Mouse (Mus musculus) olfactory bulb, adult 2 months (tissue): ENCODE results near the gene Cys1. TPM values are rescaled to one million over a fixed set of nuclear protein-coding genes. Genes with fewer than 3 reads are reported as not detected.
"Not testable (repeated sequence)": the region's sequence is repeated elsewhere in the genome, so short reads cannot be mapped to it uniquely, and the experiment has no call there.

Experiments
- H3K27ac ChIP-seq: fragments of 200-500 bp; 2 replicates; pipeline ENCODE4 v1.5.1; 2012; ENCODE audit warnings: low read depth, low read length; ENCODE audit not compliant: insufficient read depth
- H3K4me1 ChIP-seq: fragments of 200-500 bp; 2 replicates; pipeline ENCODE4 v1.6.1; 2012; ENCODE audit warnings: low read length; ENCODE audit not compliant: control insufficient read depth, insufficient read depth
- H3K4me3 ChIP-seq: fragments of 200-500 bp; 2 replicates; pipeline ENCODE4 v1.5.1; 2012; ENCODE audit warnings: mild to moderate bottlenecking, low read depth, low read length, moderate library complexity; ENCODE audit not compliant: insufficient read depth
- CTCF ChIP-seq: fragments of 200-500 bp; IDR thresholded peaks from 2 replicates; pipeline ENCODE4 v1.5.1; 2012; ENCODE audit warnings: low read depth, mild to moderate bottlenecking, low read length, moderate library complexity; ENCODE audit not compliant: insufficient read depth
- POLR2A ChIP-seq: fragments of 200-500 bp; IDR thresholded peaks from 2 replicates; pipeline ENCODE4 v1.6.1; 2012; ENCODE audit warnings: mild to moderate bottlenecking, low read depth, low read length, moderate library complexity; ENCODE audit not compliant: insufficient read depth
- WGBS: fragments of 180-500 bp; shearing (Covaris S2); methylation state at CpG from one replicate; pipeline ENCODE4 v1.1.7; 2018; 5-methylcytosine and 5-hydroxymethylcytosine counted together
- polyA plus RNA-seq: library from polyadenylated mRNA; stranded (reverse); fragments of >200 nt; gene quantifications from 2 replicates; pipeline ENCODE4 v1.2.4, GENCODE M21; 2012; ENCODE audit warnings: low replicate concordance; ENCODE audit not compliant: missing spikeins, insufficient read depth, insufficient read length

The Cys1 gene
- polyA plus RNA-seq, 1 experiment, result not detected

DNA sequence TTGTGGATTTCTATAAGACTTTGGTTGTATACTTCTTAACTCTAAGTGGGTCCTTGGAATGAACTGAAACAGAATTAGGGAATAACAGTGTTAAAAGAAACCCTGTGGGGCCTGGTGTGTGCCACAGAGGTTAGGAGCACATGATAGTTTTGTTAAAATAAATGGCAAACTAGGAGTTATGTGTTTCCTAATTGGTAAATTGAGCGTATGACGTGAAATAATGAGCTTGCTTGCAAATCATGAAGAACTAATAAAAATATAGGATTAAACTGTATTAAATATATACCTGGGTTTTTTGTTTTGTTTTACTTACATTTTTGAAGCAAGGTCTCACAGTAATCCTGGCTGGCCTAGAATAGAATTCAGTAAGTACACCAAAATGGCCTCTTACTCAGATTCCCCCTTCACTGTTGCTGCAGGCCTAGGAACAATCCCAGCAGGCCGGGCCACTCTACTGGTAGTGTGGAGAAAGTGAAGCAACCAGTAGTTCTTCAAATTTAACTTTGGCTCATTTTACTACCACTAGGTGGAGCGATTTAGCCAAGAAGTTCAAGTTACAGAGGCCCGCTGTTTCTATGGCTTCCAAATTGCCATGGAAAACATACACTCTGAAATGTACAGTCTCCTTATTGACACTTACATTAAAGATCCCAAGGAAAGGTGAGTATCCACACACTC is 28.4 kb upstream of the Cys1 start:
- H3K27ac ChIP-seq, result no peak overlapping the region
- 22% methylated on average over 5 of the region's 5 CpGs for WGBS
- peaks cover 8% of the 10 kb centered on the region for H3K4me1 ChIP-seq
- H3K4me3 ChIP-seq, result no peak overlapping the region
- TF ChIP-seq CTCF, result no peak
- no peak for TF ChIP-seq POLR2A

DNA sequence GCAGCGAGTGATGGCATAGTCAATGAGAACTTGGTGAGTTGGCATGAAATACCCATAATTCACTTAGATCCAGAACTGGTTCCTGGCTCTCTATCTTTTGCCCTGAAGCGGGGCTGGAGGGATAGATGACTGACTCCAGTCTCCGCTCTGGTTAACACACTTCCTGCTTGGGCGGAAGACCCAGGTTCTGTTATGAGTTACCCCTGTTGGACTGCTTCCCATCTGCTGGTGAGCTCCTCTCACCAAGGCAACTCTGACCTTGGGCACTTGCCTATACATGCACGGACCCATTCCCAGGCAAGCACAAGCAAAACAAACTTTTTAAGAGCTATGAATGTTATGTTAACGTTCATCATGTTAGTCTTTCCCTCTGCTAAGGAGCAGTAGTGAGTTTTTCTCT is 27.8 kb upstream of the Cys1 start:
- TF ChIP-seq CTCF (no peak), POLR2A (no peak)
- 35% methylated on average over 6 of the region's 6 CpGs for WGBS
- peaks cover 8% of the 10 kb centered on the region for H3K4me1 ChIP-seq

DNA sequence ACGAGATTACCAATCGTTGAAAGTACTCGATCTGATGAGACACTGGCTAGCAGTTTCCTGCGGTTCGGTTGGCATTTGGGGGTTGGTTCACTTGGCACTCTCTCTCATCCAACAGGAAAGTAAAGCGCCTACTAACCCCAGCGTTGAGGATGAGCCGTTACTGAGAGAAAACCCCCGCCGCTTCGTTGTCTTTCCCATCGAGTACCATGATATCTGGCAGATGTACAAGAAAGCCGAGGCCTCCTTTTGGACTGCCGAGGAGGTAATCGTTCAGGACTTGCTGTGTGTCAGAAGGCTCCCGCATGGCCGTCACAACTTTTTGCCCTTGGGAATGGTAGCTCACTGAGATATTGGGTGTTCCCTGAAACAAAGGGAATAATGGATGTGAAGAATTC is 27.2 kb upstream of the Cys1 start:
- H3K4me3 ChIP-seq, result peak overlapping the region; percentile 84; the same call in 1 of the 2 replicates
- TF ChIP-seq CTCF (no peak), POLR2A (no peak)
- peaks cover 8% of the 10 kb centered on the region for H3K4me1 ChIP-seq
- no peak overlapping the region for H3K27ac ChIP-seq
- 3% methylated on average over 17 of the region's 17 CpGs for WGBS

More for the DNA sequence above, 27.8 kb upstream of the Cys1 start:
- Histone ChIP-seq H3K4me3 (no peak overlapping the region), H3K27ac (no peak overlapping the region)

DNA sequence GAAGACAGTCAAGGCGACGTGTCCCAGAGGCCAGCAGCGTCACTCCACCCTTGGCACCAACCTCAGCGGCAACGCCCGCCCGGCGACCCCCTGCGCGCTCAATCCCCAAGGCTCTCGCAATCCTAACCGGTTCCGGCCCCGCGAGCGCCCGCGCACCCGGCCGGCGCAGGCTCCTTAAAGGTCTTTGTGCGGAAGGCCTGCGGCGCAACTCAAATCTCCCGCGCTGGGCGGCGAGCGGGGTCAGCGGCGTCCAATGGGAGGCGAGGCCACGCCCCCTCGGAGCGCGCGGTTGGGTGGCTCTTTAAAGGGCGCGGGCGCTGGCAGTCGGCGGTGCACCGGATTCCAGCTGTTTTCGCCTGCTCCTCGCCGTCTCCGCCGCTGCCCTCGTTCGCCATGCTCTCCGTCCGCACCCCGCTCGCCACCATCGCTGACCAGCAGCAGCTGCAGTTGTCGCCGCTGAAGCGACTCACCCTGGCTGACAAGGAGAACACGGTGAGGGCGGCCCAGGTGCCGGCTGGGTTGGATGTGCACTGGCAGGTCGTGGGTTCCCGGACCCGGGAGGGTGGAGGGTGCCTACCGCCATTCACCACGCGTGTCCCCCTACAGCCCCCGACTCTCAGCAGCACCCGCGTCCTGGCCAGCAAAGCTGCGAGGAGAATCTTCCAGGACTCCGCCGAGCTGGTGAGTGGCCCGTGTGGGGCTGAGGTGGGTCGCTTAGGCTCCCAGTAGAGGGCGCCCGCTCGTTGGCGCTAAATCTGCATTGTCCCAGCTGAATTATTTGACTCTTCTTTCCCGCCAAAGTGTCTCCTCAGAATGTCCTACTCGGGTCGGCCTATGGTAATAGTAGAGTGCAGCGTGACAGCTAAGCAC is 26.6 kb upstream of the Cys1 start, which contains the start of gene Rrm2:
Gene Rrm2, plus strand, starts transcription at position 288 of the 870 bp plus-strand sequence.
- WGBS, result under 1% methylated on average over 83 of the region's 83 CpGs
- H3K27ac ChIP-seq, result no peak within 1 kb of the TSS

DNA sequence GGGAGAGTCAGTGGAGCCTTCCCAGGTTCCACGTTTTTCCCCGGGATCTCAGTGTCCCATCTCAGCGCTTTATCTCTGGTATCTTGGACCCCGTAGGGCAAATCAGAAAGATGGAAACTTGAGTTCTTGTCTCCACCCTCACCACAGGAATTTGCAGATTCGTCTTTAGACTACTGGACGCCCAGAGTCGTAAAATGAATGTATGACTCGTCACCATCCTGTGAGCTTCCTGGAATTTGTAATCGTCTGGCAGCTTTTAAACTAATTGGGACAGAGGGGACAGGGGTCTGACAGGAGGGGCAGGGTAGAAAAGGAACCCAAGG is 25.8 kb upstream of the Cys1 start:
- no peak overlapping the region for H3K4me3 ChIP-seq
- peaks cover 8% of the 10 kb centered on the region for H3K4me1 ChIP-seq
- no peak for TF ChIP-seq CTCF
- no peak for TF ChIP-seq POLR2A
- H3K27ac ChIP-seq, result no peak overlapping the region
- 2% methylated on average over 9 of the region's 9 CpGs for WGBS

More for the DNA sequence above, 26.6 kb upstream of the Cys1 start, which contains the start of gene Rrm2:
- peak within 1 kb of the TSS; percentile 84 for H3K4me3 ChIP-seq
- peaks cover 8% of the 10 kb centered on the region for H3K4me1 ChIP-seq
- TF ChIP-seq CTCF (peak; percentile 59), POLR2A (no peak)

DNA sequence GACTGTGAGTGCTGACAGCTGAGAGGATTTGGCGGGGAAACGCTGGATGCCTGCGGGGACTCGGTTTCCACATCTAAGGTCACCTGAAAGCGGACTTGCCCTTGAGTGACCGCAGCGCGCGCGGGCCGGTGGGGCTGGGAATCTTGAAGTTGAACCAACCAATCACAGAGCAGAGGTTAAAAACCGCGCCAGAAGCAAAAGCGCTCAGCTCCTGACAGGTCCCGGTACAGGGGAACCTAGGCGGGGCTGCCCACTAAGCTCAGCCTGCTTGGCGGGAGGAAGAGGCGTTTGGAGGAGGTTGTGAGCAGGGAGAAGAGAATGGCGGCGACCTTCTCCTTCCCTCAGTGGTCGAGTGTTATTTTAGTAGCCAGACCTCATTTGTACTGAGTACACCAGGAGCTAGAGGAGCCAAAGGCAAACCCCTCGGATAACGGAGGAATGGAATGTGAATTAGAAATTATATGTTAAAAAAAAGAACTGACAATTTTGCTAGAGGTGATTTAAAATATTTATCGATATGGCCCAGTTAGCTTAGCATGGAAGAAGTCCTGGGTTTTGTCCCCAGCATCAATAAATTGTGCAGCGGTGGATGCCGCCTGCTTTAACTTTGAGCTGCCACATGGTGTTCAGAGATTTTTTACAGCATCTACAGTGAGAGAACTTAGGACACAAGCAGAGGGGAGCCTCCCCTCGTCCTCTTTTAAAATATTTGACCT is 25.3 kb upstream of the Cys1 start:
- WGBS, result 9% methylated on average over 27 of the region's 27 CpGs
- H3K4me1 ChIP-seq, result peaks cover 8% of the 10 kb centered on the region
- H3K27ac ChIP-seq, result no peak overlapping the region
- no peak for TF ChIP-seq CTCF
- TF ChIP-seq POLR2A, result no peak
- no peak overlapping the region for H3K4me3 ChIP-seq

DNA sequence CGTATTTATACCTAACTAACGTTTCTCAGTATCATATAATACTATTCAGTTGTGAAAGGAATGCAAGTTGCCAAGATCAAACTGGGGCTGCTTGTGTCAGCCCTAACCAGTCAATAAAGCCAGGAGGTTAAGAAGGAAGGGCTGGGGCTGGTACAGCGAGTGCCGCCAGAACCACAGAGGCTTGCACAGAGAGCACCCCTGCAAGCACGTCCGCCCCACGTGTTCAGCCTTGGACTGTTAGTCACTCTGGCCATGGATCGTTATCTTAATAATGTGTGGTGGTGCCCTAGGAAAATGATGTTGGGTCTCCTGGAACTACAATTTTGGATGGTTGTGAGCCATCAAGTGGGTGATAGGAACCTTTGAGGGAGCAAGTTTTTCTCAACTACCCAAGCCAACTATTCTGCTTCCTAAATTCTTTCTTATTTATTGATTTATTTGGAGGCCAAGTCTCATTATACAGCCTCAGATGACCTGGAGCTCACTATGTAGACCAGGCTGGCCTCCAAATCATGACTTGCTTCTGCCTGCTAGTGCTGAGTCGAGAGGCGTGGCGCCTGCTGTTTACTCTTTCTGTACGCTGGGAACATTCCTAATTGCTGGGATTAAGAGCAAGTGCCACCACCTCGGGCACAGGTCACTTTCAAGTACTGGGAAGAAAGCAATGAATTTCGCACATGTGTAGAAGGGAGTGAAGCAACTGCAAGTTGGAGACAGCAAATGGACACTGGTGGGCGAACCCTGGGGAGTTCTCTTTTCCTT is 24.1 kb upstream of the Cys1 start:
- H3K27ac ChIP-seq, result no peak overlapping the region
- no peak overlapping the region for H3K4me3 ChIP-seq
- peaks cover 8% of the 10 kb centered on the region for H3K4me1 ChIP-seq
- no peak for TF ChIP-seq CTCF
- no peak for TF ChIP-seq POLR2A
- 91% methylated on average over 15 of the region's 15 CpGs for WGBS

DNA sequence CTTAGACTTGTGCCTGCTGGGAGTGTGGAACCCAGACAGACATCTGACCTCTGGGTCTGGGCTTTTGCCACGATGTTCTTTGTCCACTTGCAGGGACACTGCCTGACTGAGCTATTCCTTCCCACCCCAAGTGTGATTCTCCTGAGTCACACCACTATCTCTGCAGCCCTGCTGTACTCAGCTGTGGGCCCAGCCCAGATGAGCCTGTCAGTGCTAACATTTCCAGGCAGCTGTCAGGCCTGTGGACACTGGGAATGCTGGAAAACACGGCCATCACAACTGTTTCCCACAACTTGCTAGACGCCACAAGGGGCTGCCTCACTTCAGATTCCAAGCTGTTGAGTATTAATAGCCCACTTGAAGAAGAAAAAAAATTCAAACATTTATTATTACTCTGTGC is 21.4 kb upstream of the Cys1 start:
- H3K4me3 ChIP-seq, result no peak overlapping the region
- no peak overlapping the region for H3K27ac ChIP-seq
- 90% methylated on average over 3 of the region's 3 CpGs for WGBS
- peaks cover 3% of the 10 kb centered on the region; the same call in 1 of the 2 replicates for H3K4me1 ChIP-seq
- TF ChIP-seq POLR2A (no peak), CTCF (no peak)

DNA sequence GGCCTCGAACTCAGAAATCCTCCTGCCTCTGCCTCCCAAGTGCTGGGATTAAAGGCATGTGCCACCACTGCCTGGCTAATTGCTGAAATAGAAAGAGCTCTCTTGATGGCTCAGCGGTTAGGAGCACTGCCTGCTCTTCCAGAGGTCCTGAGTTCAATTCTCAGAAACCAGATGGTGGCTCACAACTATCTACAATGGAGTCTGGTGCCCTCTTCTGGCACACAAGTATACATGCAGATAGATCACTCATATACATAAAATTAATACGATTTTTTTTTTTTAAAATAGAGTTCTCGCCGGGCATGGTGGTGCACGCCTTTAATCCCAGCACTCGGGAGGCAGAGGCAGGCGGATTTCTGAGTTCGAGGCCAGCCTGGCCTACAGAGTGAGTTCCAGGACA is 20.0 kb upstream of the Cys1 start:
- 93% methylated on average over 9 of the region's 9 CpGs for WGBS
- not testable (repeated sequence) for H3K4me3 ChIP-seq, H3K27ac ChIP-seq, H3K4me1 ChIP-seq
